Mouse (Mus musculus) right cerebral cortex, postnatal 14 days (tissue): ENCODE results near the gene Fbxw8.

Experiments
- DNase-seq: peaks from one replicate; pipeline ENCODE4 v3.0.0; 2022

Fbxw8 gene

DNA sequence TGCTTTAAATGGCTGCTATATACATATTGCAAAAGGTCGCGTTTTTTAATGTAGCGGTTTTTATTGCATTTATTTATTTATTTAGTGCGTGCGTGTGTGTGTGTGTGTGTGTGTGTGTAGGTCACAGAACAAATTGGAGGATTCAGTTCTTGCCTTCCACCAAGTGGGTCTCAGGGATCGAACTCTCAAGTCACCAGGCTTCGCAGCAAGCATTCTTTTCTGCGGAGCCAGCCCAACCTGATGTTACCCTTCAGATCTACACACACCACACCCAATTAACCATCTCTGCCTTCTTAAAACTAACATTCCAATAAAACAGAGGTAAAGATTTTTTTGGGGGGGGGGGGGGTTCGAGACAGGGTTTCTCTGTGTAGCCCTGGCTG lies 292 bp upstream of the Fbxw8 start:
- no peak for DNase-seq

DNA sequence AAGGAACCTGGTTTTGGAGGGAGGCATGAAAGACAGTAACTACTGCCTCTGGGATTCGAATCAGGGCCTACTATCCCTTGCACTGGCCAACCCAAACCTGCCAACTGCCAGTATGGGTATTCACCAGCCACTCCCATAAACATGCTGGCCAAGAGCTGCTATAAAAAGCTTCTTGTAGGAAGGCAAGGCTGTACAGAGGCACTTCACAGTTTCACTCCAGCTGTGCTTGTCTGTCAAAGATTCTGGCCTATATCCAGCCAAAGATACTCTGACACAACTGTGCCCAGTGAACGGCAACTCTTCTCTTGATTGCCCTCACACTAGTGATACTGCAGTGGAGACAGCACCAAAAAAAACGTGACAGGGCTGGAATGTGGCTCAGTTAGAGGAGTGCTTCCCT lies 5.6 kb downstream of the Fbxw8 start:
- no peak for DNase-seq

DNA sequence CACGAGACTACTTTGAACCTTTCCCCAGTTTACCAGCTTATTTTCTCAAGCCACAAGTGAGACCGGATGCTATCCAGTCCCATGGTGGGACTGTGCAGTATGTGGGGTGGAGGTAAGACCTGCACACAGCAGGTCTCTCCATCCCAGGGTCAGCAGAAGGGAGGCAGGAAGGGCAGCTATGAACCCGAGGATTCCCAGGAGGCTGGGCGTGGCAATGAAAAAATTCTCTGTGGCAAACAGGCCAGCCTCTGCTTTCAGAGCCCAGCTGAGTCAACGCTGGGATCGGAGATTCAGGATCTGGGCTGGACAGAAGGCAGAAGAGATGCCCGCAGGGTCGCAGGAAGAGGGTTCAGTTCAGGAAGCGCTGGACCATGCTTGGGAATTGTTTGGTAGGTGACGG lies 8.0 kb downstream of the Fbxw8 start:
- DNase-seq: no peak

- DNase-seq: no peak
Measured at GRCm38 (mm10) chr5:118145999-118146679, 9.1 kb downstream of the Fbxw8 start.

GRCm38 (mm10) chr5:118145458-118145857 lies 9.8 kb downstream of the Fbxw8 start:
- no peak for DNase-seq

DNA sequence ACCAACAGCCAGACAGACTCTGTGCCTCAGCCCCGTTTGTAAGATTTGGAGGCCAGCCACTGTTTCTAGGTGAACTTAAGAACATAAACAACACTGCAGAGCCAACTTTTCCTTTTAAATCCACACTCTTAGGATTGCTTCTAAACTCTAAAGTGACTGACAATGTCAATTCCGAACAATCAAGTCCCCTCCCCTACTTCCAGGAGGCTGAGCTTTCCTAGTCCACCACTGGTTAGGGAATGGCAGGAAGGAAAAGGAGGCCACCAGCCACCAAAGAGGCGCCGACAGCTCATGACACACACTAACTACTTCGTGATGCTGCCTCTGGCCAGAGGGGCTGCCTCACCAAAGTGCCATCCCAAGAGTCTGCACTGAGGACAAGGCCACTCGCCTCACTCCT lies 10.5 kb downstream of the Fbxw8 start:
- DNase-seq: no peak

DNA sequence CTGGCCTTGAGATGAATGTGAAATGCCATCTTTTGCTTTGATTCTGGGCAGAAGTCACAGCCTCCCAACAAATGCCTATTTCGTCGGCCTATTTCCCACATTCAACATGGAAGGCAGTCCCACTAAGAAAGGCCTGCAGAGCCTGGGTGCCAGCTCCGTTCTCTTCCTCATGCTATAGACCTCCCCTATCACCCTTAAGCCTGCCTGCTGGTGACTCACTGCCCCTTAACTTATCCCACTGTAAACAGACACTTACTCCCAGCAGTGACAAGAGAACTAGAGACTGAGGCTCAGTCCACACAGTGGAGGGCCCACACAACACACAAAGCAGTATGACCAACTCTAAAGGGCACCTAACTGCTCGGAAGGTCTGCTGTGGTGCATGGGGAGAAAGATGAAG lies 10.9 kb downstream of the Fbxw8 start:
- DNase-seq: no peak

- no peak for DNase-seq
Measured at GRCm38 (mm10) chr5:118143211-118144026, 11.8 kb downstream of the Fbxw8 start.

DNA sequence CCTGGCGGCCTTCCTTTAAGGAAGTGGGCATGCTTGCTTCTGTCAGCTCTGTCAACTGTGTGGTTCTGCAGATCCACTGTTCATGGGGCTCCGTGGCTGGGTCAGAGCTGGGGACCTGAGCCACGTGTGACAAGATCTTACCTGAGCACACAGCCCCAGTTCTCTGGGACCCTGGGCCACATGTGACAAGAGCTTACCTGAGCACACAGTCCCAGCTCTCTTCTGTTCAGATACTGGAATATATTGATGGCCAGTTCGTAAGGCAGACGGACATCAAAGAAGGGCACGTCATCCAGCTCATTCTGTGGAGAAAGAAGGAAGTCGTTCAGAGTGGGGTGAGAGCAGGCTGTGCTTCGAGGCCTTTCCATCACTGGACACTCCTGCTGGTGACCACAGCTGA lies 12.8 kb downstream of the Fbxw8 start:
- DNase-seq: no peak

DNA sequence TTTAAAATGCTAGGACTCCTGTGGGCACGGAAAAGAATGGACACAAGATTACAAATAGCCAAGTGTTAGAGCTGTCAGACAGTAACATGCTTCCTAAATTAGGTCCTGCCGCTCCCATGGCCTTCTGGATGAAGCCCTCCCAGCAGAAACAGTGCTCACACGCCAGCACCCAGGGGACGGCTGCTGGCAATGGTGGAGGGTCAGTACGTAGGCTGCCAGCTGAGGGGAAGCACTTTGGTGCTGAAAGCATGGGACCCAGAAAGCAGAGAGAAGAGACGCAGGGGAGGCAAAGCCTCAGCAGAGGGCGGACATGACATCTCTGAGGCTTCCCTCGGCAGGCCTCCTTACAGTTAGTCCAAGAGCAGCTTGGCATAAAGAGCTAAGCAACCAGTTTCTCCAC lies 15.6 kb downstream of the Fbxw8 start:
- DNase-seq: no peak

GRCm38 (mm10) chr5:118136391-118136790 lies 18.9 kb downstream of the Fbxw8 start:
- DNase-seq: no peak

- DNase-seq: no peak
Measured at GRCm38 (mm10) chr5:118128651-118129050, 26.6 kb downstream of the Fbxw8 start.

- DNase-seq: no peak
Measured at GRCm38 (mm10) chr5:118128208-118128607, 27.1 kb downstream of the Fbxw8 start.

DNA sequence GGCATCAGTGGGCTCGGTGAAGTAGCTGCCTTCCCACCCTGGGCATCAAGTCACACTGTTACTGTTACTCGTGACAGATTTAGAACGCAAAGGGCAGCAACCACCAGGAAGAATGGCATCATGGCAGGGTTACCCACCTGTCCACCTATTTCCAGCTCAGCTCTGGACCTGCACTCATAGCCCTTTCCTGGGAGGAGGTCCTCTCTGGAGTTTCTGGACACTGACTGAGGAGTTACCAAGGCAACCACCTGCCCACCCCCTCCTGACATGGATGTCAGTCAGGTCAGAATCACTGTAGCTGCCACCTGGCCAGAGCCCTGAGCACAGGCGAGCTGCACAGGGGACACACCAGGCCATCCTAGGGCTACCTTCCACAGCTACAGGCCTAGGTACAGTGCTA lies 28.6 kb downstream of the Fbxw8 start:
- DNase-seq: no peak

DNA sequence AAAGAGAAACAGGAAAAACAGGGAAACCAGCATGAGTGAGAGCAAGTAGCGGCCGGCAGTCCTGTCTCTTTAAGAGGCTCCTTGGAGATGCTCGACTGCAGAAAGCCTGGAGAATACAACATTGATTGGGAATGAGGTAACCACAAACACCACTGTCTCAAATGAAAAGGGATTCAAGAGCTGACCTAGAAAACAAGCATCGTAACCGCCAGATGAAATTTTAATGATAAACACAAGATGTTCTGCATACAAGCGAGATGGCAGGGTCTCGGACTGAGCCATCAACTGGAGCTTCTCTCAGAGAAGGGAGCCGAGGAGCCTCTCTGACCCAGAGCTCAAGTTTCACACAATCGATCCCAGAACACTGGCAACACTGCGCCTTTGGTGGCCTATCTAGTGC lies 32.2 kb downstream of the Fbxw8 start:
- DNase-seq: no peak

DNA sequence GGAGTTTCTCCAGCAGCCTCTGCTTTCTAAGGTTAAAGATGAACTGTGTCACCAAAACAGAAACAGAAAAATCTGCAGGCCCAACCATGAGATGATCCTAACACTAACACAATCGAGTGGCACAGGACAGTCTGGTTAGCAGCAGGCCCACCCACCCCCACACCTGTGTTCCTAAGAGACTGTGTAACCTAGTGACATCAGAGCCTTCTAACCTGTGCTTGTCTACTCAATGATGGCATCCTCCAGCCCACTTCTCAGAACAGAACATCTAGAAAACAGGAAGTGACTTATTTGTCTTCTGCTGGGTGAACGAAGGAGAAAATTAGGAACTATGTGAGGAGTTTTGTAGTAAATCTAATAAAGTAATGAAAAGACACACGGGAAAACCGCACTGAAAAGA lies 33.3 kb downstream of the Fbxw8 start:
- no peak for DNase-seq

- no peak for DNase-seq
Measured at GRCm38 (mm10) chr5:118120670-118121069, 34.6 kb downstream of the Fbxw8 start.

DNA sequence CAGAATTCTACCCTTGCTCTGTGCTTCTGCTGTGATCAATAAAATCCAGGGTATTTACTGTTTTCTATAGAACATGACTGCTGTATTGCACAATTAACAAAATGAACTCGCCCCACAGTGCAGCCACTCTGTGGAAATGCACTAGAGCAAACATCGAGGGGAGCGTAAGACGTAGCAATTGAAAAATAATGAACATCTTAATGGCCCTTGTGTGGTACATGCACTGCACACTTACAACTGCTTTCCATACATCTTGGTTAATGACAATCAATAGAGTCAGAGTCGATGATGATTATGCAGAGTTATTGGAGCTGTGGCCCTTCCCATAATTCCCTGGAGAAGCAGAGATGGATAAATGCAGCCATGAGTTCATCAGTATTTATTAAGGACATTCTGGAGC lies 36.3 kb downstream of the Fbxw8 start:
- no peak for DNase-seq

GRCm38 (mm10) chr5:118118351-118118750 lies 36.9 kb downstream of the Fbxw8 start:
- DNase-seq: no peak

GRCm38 (mm10) chr5:118113617-118114016 lies 41.6 kb downstream of the Fbxw8 start:
- DNase-seq: peak; percentile 79

DNA sequence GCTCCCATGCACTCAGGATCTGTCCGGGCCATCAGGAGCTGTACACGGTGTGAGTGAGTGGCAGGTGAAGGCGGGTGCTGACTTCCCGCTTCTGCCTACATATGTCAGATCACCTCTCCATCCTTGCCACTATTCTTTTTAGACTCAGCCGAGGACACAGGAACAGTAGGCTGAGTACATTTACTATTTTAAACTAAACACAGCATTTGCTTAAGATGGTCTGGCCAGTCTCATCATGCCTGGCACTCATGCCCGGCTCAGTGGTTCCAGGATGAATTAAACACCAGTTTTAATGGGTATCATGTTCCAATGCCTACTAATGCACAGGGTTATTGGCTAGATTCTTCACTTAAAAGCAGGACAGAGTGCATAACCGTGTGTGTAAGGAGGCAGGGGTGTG lies 42.2 kb downstream of the Fbxw8 start:
- DNase-seq: no peak

DNA sequence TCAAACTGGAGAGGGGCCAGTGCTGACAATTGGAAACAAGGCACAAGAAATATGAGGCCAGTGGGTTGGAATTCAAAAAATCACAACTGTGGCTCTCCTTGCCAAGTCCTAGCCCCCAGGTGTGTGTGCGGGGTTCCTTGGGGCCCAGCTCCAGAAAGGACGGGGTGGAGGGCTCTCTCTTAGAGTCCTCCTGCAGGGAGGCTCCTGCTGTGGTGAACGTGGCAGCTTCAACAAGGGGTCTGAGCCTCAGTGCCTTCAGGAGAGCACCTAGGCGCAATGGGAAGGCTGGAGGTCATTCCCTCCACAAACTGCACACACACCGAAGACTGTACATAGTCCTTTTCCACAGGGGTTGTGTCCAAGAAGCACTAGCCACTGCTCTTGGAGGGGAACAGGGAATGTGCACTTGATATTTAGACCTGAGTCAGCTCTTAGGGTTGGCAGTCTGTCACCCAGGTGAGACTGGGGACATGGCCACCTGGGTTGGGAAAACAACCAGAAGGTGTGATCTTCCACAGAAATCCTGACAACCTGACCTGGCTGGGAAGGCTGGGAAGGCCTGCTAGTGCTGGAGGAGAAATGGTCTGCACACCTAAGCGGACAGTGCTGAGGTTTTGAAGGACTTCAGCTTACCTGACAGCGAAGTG lies 46.3 kb downstream of the Fbxw8 start:
- DNase-seq: no peak

DNA sequence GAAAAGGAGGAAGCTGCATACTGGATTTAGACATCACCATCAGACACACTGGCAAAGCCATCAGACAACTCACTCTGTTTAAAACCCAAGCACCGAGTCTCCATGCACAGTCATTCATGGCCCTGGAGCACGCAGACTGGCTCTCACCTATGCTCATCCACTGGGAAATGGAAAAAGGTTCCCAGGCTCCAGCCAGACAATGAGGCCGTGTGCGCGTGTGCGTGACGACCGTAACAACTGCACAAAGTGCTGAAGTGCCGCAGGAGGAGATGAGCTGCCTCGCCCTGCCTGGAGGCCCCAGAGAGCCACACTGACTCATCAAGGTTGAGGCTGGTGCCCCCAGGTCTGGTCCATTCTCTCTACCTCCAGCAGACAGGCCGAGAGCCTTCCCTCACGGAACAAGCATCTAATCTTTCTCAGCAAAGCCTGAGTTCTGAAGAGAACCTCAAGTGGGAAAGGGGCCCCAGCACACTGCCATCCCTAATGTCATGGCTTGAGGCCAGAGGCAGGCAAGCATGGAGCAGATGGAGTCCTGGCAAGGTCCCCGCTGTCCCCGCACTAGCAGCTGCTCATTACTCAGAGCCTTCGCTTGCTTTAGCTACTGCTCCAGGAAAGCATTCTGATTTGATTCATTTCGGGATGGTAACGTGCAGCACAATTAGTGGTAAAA lies 47.0 kb downstream of the Fbxw8 start:
- DNase-seq: peak; percentile 62

DNA sequence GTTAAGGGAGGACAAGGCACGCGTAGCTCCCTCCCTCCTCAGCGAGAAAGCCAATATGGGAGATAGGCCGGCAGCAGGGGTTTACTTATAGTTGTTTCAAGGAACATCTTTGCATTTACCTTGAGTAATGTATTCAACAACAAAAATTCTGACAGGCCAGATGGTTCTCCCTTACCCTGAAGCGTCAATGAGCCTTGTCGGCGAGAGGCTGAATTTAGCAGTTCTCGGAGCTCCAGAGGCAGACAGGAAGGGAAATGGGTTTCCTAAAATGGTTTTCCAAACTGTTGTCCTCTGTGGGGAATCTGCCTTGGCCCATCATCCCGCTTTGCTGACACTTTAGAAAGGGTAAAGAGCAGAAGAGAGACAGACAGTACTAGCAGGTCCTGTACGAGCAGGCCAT lies 48.6 kb downstream of the Fbxw8 start:
- DNase-seq: no peak
